Mouse (Mus musculus) hindbrain, embryonic 11.5 days (tissue): ENCODE results near the gene Nectin4. TPM values are rescaled to one million over a fixed set of nuclear protein-coding genes. Genes with fewer than 3 reads are reported as not detected.

Experiments
- ATAC-seq: fragments of 200-750 bp; cut with Nextera tagmentation; 2 replicates; pipeline ENCODE4 v1.8.0; 2017; ENCODE audit warnings: mild to moderate bottlenecking, moderate TSS enrichment, moderate library complexity; ENCODE audit not compliant: low FRiP score
- DNase-seq: peaks from one replicate; pipeline ENCODE4 v3.0.0-alpha.2; 2015; ENCODE audit warnings: low spot score
- H3K27ac ChIP-seq: fragments of 300-500 bp; sonication (generic); 2 replicates; pipeline ENCODE4 v1.5.1; 2014; ENCODE audit warnings: mild to moderate bottlenecking, low read depth, low read length
- H3K27me3 ChIP-seq: fragments of 300-500 bp; sonication (generic); 2 replicates; pipeline ENCODE4 v1.6.1; 2014; ENCODE audit warnings: mild to moderate bottlenecking, low read length, moderate library complexity, mixed read lengths; ENCODE audit not compliant: control insufficient read depth, insufficient read depth
- H3K36me3 ChIP-seq: fragments of 300-500 bp; sonication (generic); 2 replicates; pipeline ENCODE4 v1.6.1; 2014; ENCODE audit warnings: mild to moderate bottlenecking, low read length, moderate library complexity, mixed read lengths; ENCODE audit not compliant: control insufficient read depth, insufficient read depth
- H3K4me1 ChIP-seq: fragments of 300-500 bp; sonication (generic); replicated peaks from 2 replicates; pipeline ENCODE4 v1.6.1; 2014; ENCODE audit warnings: low read length, mixed read lengths; ENCODE audit not compliant: control insufficient read depth, insufficient read depth
- H3K4me2 ChIP-seq: fragments of 300-500 bp; sonication (generic); replicated peaks from 2 replicates; pipeline ENCODE4 v1.6.1; 2014; ENCODE audit warnings: mild to moderate bottlenecking, low read depth, low read length
- H3K4me3 ChIP-seq: fragments of 300-500 bp; sonication (generic); 2 replicates; pipeline ENCODE4 v1.5.1; 2014; ENCODE audit warnings: low read depth, low read length
- H3K9ac ChIP-seq: fragments of 300-500 bp; sonication (generic); 2 replicates; pipeline ENCODE4 v1.6.1; 2014; ENCODE audit warnings: low read depth, low read length
- H3K9me3 ChIP-seq: fragments of 300-500 bp; sonication (generic); 2 replicates; pipeline ENCODE4 v1.6.1; 2016; ENCODE audit warnings: low read length; ENCODE audit not compliant: control insufficient read depth
- WGBS: fragments of 180-500 bp; shearing (Covaris S2); extraction: QIAGEN DNeasy Blood & Tissue Kit; methylation state at CpG from one replicate; pipeline ENCODE4 v1.1.7; 2014; 5-methylcytosine and 5-hydroxymethylcytosine counted together
- polyA plus RNA-seq: library from polyadenylated mRNA; unstranded; fragments of >200 nt; fragmentation: Nextera tagmentation; extraction: Ambion mirVana; gene quantifications from 2 replicates; pipeline ENCODE4 v1.2.1, GENCODE M21; 2014

The Nectin4 gene
- polyA plus RNA-seq, 1 experiment from 2014 or later: 0.66 TPM

- H3K4me3 ChIP-seq: peak overlapping the region; percentile 99
- H3K4me2 ChIP-seq: peak overlapping the region; percentile 47
- WGBS: under 1% methylated on average over 35 of the region's 39 CpGs
- no peaks in the 10 kb centered on the region for H3K4me1 ChIP-seq
- no peaks in the 10 kb centered on the region; the same call in 1 of the 2 replicates for H3K27me3 ChIP-seq
- H3K9me3 ChIP-seq: no peaks in the 10 kb centered on the region
- DNase-seq (no peak), ATAC-seq (peak; percentile 88)
- H3K27ac ChIP-seq: peak overlapping the region; percentile 86
- H3K36me3 ChIP-seq: no peaks in the 10 kb centered on the region
- peak overlapping the region; percentile 99 for H3K9ac ChIP-seq
Measured at GRCm38 (mm10) chr1:171411492-171411941, 41.6 kb downstream of the Nectin4 start.

GRCm38 (mm10) chr1:171412001-171412441 lies 42.1 kb downstream of the Nectin4 start:
- Histone ChIP-seq H3K36me3 (no peaks in the 10 kb centered on the region), H3K9me3 (no peaks in the 10 kb centered on the region), H3K4me1 (no peaks in the 10 kb centered on the region), H3K9ac (peak overlapping the region; percentile 99), H3K4me2 (peak overlapping the region; percentile 47), H3K27ac (peak overlapping the region; percentile 86), H3K4me3 (peak overlapping the region; percentile 99), H3K27me3 (no peaks in the 10 kb centered on the region; the same call in 1 of the 2 replicates)
- ATAC-seq (peak; percentile 61), DNase-seq (peak; percentile 70)
- 2% methylated on average over 20 of the region's 20 CpGs for WGBS

- Histone ChIP-seq H3K4me3 (peak overlapping the region; percentile 99), H3K4me2 (peak overlapping the region; percentile 47), H3K36me3 (no peaks in the 10 kb centered on the region), H3K9me3 (no peaks in the 10 kb centered on the region), H3K27ac (peak overlapping the region; percentile 86; the same call in 1 of the 2 replicates), H3K27me3 (no peaks in the 10 kb centered on the region; the same call in 1 of the 2 replicates), H3K4me1 (no peaks in the 10 kb centered on the region), H3K9ac (peak overlapping the region; percentile 99)
- WGBS: 45% methylated on average over 3 of the region's 3 CpGs
- peak; percentile 13; the same call in 1 of the 2 replicates for ATAC-seq
- peak; percentile 47 for DNase-seq
Measured at GRCm38 (mm10) chr1:171412446-171412845, 42.5 kb downstream of the Nectin4 start.

DNA sequence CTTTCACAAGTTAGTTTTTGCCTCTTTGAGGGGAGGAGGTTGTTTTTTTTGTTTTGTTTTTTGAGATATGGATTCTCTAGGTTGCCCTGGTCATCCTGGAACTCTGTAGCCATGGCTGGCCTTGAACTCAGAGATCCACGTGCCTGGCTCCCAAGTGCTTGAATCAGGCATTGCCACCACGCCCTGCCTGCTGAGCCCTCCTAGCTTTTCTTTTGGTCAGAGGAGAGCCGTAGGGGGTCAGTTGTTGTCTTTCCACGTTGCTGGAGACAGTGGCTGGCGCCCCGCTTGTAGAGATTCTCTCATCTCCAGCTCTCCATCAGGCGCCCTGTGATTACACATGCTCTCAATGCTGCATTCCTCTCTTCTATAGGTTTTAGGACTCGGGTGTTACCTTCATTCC lies 43.7 kb downstream of the Nectin4 start:
- WGBS: 75% methylated on average over 8 of the region's 8 CpGs
- DNase-seq (no peak), ATAC-seq (no peak)
- Histone ChIP-seq H3K27ac (no peak overlapping the region), H3K9ac (no peak overlapping the region), H3K36me3 (peaks cover 7% of the 10 kb centered on the region; the same call in 1 of the 2 replicates), H3K27me3 (no peaks in the 10 kb centered on the region; the same call in 1 of the 2 replicates), H3K4me3 (no peak overlapping the region), H3K4me2 (no peak overlapping the region), H3K4me1 (no peaks in the 10 kb centered on the region), H3K9me3 (no peaks in the 10 kb centered on the region)

DNA sequence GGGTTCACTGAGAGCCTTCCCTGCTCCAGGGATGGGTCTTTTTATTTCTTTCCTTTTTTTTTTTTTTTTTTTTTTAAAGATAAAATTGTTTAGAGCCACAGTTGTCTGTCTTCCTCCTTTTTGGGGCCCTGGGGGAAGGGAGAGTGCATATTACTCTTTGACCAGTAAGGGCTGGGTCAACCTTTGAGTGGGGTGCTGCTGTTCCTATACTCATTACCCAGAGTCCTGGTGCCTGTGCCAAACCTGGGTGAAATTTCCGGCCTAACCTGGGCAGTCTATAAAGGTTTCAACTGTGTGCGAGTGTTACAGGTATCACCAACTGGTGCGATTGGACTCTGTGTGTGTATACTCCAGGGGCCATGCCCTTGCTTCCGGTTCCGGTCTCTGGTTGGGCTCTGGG lies 48.8 kb downstream of the Nectin4 start, which contains the start of gene Tstd1:
TSS of gene Tstd1 (plus strand) at position 213 of the 400 bp plus-strand sequence.
- Histone ChIP-seq H3K9me3 (no peaks in the 10 kb centered on the region), H3K9ac (no peak within 1 kb of the TSS), H3K27ac (no peak within 1 kb of the TSS), H3K4me1 (no peaks in the 10 kb centered on the region), H3K4me3 (no peak within 1 kb of the TSS), H3K36me3 (peaks cover 7% of the 10 kb centered on the region; the same call in 1 of the 2 replicates), H3K27me3 (no peaks in the 10 kb centered on the region), H3K4me2 (no peak within 1 kb of the TSS)
- WGBS: 92% methylated on average over 5 of the region's 5 CpGs
- DNase-seq (no peak), ATAC-seq (no peak)

DNA sequence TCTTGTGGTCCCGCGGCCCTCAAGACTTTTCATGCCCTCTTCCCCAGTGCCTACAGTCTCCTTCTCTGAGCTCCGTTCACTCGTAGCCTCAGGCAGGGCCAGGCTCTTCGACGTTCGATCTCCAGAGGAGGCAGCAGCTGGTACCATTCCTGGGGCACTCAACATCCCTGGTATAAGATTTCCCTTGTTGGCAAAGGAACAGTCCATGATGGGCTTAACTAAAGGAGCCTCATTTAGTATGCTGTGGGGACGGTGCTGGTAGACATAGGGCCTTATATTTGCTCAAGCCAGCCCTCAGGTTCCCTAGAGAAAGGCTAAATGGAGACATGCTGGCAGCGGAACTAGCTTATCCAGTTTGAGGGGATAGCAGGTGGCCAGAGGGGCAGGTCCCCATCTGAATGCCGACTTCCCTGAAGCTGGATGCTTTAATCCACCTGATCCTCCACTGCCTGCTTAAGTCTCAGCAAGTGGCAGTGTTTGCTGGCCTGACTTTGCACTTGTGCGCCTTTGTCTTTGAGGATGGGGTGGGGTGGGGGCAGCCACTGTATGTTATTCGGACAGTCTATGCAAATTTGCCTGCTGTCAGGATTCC lies 49.5 kb downstream of the Nectin4 start:
- DNase-seq: no peak
- H3K4me1 ChIP-seq: no peaks in the 10 kb centered on the region
- H3K4me3 ChIP-seq: no peak overlapping the region
- H3K27me3 ChIP-seq: no peaks in the 10 kb centered on the region
- peak; percentile 23; the same call in 1 of the 2 replicates for ATAC-seq
- no peak overlapping the region for H3K9ac ChIP-seq
- peaks cover 7% of the 10 kb centered on the region; the same call in 1 of the 2 replicates for H3K36me3 ChIP-seq
- H3K27ac ChIP-seq: no peak overlapping the region
- H3K4me2 ChIP-seq: no peak overlapping the region
- no peaks in the 10 kb centered on the region for H3K9me3 ChIP-seq
- WGBS: 61% methylated on average over 12 of the region's 12 CpGs

- 84% methylated on average over 5 of the region's 5 CpGs for WGBS
- no peak overlapping the region for H3K27ac ChIP-seq
- H3K4me2 ChIP-seq: no peak overlapping the region
- no peak for DNase-seq
- no peaks in the 10 kb centered on the region for H3K27me3 ChIP-seq
- H3K4me3 ChIP-seq: no peak overlapping the region
- no peaks in the 10 kb centered on the region for H3K9me3 ChIP-seq
- peak; percentile 34; the same call in 1 of the 2 replicates for ATAC-seq
- no peaks in the 10 kb centered on the region for H3K4me1 ChIP-seq
- H3K36me3 ChIP-seq: peaks cover 7% of the 10 kb centered on the region; the same call in 1 of the 2 replicates
- no peak overlapping the region for H3K9ac ChIP-seq
Measured at GRCm38 (mm10) chr1:171419905-171420304, 50.0 kb downstream of the Nectin4 start.

DNA sequence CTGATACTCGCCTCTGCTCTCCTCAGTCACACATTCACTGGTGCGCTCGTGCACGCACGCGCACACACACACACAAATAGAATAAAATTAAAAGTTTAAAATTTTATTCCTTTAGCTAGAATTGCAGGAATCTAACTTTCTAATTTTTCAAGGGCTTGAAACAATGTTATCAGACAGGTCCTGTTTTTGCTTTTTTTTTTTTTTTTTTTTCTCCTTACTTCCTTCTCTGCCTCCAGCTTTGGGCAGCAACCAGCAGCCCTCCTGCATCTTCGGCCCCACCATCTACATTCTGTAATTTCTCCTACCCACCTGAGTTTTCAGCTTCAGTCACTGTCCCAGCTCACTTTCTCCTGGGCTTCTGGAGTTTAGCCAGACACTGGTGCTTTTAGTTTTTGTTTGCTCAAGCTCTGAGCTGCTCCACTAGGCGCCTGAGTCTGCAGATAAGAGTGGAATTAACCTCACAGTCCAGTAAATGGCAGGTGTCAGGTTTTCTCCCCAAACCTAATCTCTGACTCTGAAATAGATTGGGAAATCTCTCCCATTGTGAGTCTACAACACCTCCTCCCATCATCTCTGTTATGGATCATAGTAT lies 52.7 kb downstream of the Nectin4 start:
- Histone ChIP-seq H3K27ac (no peak overlapping the region), H3K4me3 (no peak overlapping the region), H3K9ac (no peak overlapping the region), H3K9me3 (no peaks in the 10 kb centered on the region), H3K4me1 (no peaks in the 10 kb centered on the region), H3K36me3 (peaks cover 7% of the 10 kb centered on the region; the same call in 1 of the 2 replicates), H3K27me3 (no peaks in the 10 kb centered on the region), H3K4me2 (no peak overlapping the region)
- no peak for ATAC-seq
- no peak for DNase-seq
- 87% methylated on average over 8 of the region's 8 CpGs for WGBS
